Mouse (Mus musculus): Measurements from ENCODE around the gene Csmd2.

Gene Csmd2

GRCm38 (mm10) chr4:128139991-128140390, 152.3 kb downstream of the Csmd2 start:
- DNase-seq (ENCODE audit: low spot score in 2 of 2), result no peak

GRCm38 (mm10) chr4:128141161-128142101, 153.8 kb downstream of the Csmd2 start:
- DNase-seq (ENCODE audit: low spot score in 2 of 2), result no peak

GRCm38 (mm10) chr4:128142279-128142678, 154.6 kb downstream of the Csmd2 start:
- no peak for DNase-seq (ENCODE audit: low spot score in 2 of 2)

- DNase-seq (ENCODE audit: low spot score in 2 of 2), result no peak
These were observed 155.5 kb downstream of the Csmd2 start for GRCm38 (mm10) chr4:128143147-128143546.

- no peak for DNase-seq (ENCODE audit: low spot score in 2 of 2)
These were observed 161.9 kb downstream of the Csmd2 start for GRCm38 (mm10) chr4:128149524-128149923.

GRCm38 (mm10) chr4:128152066-128152465, 164.4 kb downstream of the Csmd2 start:
- DNase-seq (ENCODE audit: low spot score in 2 of 2), result no peak

- DNase-seq (ENCODE audit: low spot score in 2 of 2), result no peak
These were observed 165.5 kb downstream of the Csmd2 start for GRCm38 (mm10) chr4:128153144-128153543.

GRCm38 (mm10) chr4:128155226-128155625, 167.6 kb downstream of the Csmd2 start:
- no peak for DNase-seq (ENCODE audit: low spot score in 2 of 2)

- peak in 1 of 2 experiments; percentile 29 for DNase-seq (ENCODE audit: low spot score in 2 of 2)
These were observed 173.0 kb downstream of the Csmd2 start for GRCm38 (mm10) chr4:128160656-128161055.

GRCm38 (mm10) chr4:128170181-128170580, 182.5 kb downstream of the Csmd2 start:
- no peak for DNase-seq (ENCODE audit: low spot score in 2 of 2)

- DNase-seq (ENCODE audit: low spot score in 2 of 2), result no peak
These were observed 183.6 kb downstream of the Csmd2 start for GRCm38 (mm10) chr4:128171233-128171632.

GRCm38 (mm10) chr4:128171701-128172100, 184.0 kb downstream of the Csmd2 start:
- DNase-seq (ENCODE audit: low spot score in 2 of 2), result no peak

- no peak for DNase-seq (ENCODE audit: low spot score in 2 of 2)
These were observed 191.3 kb downstream of the Csmd2 start for GRCm38 (mm10) chr4:128178974-128179373.

GRCm38 (mm10) chr4:128179581-128179980, 191.9 kb downstream of the Csmd2 start:
- no peak for DNase-seq (ENCODE audit: low spot score in 2 of 2)

GRCm38 (mm10) chr4:128184747-128185146, 197.1 kb downstream of the Csmd2 start:
- DNase-seq (ENCODE audit: low spot score in 2 of 2), result no peak

- DNase-seq (ENCODE audit: low spot score in 2 of 2), result no peak
These were observed 206.8 kb downstream of the Csmd2 start for GRCm38 (mm10) chr4:128194454-128194853.

GRCm38 (mm10) chr4:128217991-128218595, 230.4 kb downstream of the Csmd2 start:
- no peak for DNase-seq (ENCODE audit: low spot score in 2 of 2)

GRCm38 (mm10) chr4:128224453-128224852, 236.8 kb downstream of the Csmd2 start:
- DNase-seq (ENCODE audit: low spot score in 2 of 2), result no peak

GRCm38 (mm10) chr4:128227377-128228316, 240.0 kb downstream of the Csmd2 start:
- no peak for DNase-seq (ENCODE audit: low spot score in 2 of 2)

GRCm38 (mm10) chr4:128233458-128233857, 245.8 kb downstream of the Csmd2 start:
- peak in 1 of 2 experiments; percentile 27 for DNase-seq (ENCODE audit: low spot score in 2 of 2)

GRCm38 (mm10) chr4:128239113-128239512, 251.5 kb downstream of the Csmd2 start:
- no peak for DNase-seq (ENCODE audit: low spot score in 2 of 2)
